Mouse (Mus musculus): ENCODE measurements around the gene Gm5737. TPM values are rescaled to one million over a fixed set of nuclear protein-coding genes. Genes with fewer than 3 reads are reported as not detected.

Gene Gm5737
- total RNA-seq, 2 experiments from 2014 or later = 0.22 TPM; not detected in 1

DNA sequence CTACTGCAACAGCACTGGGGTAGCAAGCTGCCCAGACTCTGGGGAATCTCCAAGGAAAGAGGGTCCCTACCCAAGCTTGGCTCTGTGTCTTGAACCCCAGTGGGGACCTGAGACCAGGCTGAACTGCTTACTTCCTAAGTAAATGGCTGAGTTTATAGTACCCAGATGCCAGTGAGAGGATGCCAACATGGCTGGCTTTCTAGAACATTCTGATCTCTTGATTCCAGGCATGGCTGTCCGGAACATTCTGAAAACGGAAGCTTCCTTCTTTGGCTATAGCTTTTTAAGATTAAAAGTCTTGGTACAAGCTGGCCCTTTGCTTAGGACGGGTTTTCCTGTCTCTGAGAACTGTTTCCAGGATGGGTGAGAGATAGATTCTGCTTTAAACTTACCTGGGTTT is 61.9 kb downstream of the Gm5737 start:
- DNase-seq = no peak
- intact Hi-C loops (cut with DNase I) = no loop called here

DNA sequence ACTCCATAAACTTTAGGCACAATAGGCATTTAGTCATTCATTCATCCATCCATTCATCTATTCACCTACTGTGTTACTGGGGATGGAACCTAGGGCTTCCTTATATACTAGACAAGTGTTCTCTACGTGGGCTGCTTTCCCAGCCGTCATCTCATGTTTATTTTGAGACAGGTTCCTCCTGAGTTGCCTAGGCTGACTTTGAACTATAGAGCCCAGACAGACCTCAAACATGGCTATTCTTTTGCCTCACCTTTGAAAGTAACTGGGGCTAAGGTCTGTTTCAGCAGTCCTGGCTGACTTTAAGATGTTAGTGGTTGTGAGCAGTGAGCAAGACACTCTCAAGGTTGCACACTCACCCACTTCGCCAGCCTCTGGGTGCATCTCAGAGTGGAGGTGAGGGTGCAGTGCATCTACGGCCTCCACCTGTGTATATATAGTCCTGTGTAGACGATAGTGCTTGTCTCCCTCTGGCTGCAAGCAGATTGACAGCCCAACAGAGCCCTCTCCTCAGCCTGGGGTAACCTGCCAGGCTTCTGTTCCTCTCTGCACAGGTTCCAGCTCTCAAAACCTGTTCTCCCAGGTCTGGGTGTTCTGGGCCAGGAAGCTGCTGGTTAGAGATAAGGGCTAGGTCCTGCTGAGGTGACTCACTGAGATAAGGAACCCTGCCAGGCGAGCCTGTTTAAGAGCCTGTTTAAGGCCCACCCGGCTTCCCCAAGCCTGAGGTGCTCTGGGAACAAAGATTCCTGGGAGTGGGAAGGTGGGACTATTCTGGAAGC is 62.8 kb downstream of the Gm5737 start:
- intact Hi-C loops (cut with DNase I) = no loop called here
- no peak for DNase-seq

DNA sequence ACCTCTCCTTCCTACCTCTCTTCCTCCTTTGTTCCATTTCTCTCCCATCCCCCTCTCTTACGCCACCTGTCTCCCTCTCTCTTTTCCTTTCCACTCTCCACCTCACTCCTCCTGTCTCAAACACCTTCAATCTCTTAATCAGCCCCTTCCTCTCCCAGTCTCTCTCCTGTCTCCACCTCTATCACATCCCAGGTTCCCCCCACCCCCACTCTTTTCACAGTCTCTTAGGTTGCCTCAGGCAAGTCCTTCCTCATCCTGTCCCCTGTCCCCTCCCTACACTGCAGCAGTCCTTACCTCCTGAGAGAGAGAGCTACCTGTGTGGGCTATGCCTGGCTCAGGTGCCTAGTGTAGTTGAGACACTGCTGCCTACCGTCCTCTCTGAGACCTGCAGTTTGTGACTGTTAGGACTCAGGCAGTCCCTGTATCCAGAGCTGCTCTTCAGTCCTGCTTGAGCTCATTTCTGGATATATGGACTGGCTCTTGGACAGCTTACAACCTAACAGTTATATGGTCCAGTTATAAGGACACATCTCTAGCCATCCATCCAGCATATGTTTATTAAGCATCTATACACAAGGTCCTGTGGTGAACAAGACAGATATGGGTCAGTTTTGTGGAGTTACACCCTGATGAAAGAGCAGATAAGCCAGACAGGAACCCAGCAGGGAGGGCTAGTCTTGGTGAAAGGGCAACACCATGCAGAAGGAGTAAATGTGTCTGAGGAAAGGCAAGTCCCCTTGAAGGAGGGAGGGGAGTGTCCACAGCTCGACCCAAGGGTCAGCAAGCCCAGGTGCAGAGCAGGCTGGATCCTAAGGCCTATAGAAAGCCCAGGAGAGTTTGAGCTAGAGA is 63.6 kb downstream of the Gm5737 start:
- DNase-seq = no peak
- intact Hi-C loops (cut with DNase I) = no loop called here

DNA sequence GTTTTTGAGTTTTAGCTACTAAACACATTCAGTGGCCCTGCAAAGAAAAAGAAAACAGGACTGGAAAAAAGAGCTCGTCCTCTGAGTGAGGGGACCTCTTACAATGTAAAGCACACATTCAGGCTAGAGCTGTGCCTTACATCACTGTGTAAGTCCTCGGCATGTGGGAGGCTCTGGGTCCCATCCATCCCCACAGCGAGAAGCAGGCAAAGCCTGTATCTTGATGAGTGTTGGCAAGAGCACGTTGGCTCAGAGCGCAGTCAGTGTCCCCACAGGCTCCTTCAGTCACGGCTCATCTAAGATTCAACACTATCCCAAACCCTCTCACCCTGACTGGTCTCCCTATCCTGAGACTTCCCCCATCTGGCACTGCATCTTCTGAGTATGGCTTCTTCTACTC is 66.1 kb downstream of the Gm5737 start:
- intact Hi-C loops (cut with DNase I) = no loop called here
- DNase-seq = no peak

- intact Hi-C loops (cut with DNase I) = loop anchor here (5.0 kb wide), 1 partner anchor 38 kb away; the partner anchor contains the start of gene Eef2k
- no peak for DNase-seq
Observed at GRCm38 (mm10) chr7:120879972-120880371, 67.8 kb downstream of the Gm5737 start.

GRCm38 (mm10) chr7:120880770-120881169 is 68.6 kb downstream of the Gm5737 start:
- DNase-seq = no peak
- intact Hi-C loops (cut with DNase I) = loop anchor here (5.0 kb wide), 1 partner anchor 38 kb away; the partner anchor contains the start of gene Eef2k

Other genes starting within 250 kb of the Gm5737 start
- 1,000 to 10,000 TPM; 1,074 to 1,083 TPM for gene Uqcrc2, start 177.2 kb upstream of the Gm5737 start, total RNA-seq (2021)
- not detected for gene Pdzd9, start 142.0 kb upstream of the Gm5737 start, total RNA-seq (2021)
- gene Mosmo, start 134.7 kb upstream of the Gm5737 start, total RNA-seq (2021) = 10 to 100 TPM; 27.8 to 29.2 TPM
- 1 to 10 TPM; 5.1 to 7.3 TPM for gene Vwa3a, start 73.0 kb upstream of the Gm5737 start, total RNA-seq (2021)
- gene Eef2k, start 30.5 kb downstream of the Gm5737 start, total RNA-seq (2021) = 10 to 100 TPM; 30.0 to 34.2 TPM
- gene Polr3e, start 105.4 kb downstream of the Gm5737 start, total RNA-seq (2021) = 10 to 100 TPM; 10.7 to 10.9 TPM
- 10 to 100 TPM; 24.1 to 24.8 TPM for gene Cdr2, start 169.9 kb downstream of the Gm5737 start, total RNA-seq (2021)
- not detected for gene Mfsd13b, start 170.1 kb downstream of the Gm5737 start, total RNA-seq (2021)
- 10 to 100 TPM; 78.8 to 94.3 TPM for gene Mettl9, start 222.1 kb downstream of the Gm5737 start, total RNA-seq (2021)

All from heart, postnatal 14 days (tissue).